28 mouse cellular contexts compared by ENCODE assay signal in genomic region chr9:123840243-123840642, GRCm38 (mm10). TPM values are rescaled to one million over a fixed set of nuclear protein-coding genes. Genes with fewer than 3 reads are reported as not detected.
DNase-seq lines count a peak whose midpoint lies in the region; ATAC-seq and TF ChIP-seq lines count a peak whose summit lies in the region.
"Had no signal": no experiment of that assay in that cellular context is flagged by ENCODE, and none has a peak within 500 bp of the region (broad histone marks: within the 10 kb centered on the region; RNA-seq: fewer than 3 reads in every experiment).

No protein-coding gene starts in this region.

- H3K4me3 ChIP-seq in lung, postnatal 0 days (ENCODE audit: low read depth, low read length) = no peak overlapping the region
- H3K4me3 ChIP-seq in forebrain, embryonic 11.5 days (ENCODE audit: low read depth, low read length) = no peak overlapping the region
- H3K4me3 ChIP-seq: embryonic facial prominence, embryonic 12.5 days; erythroblast, embryonic 14.5 days; heart, embryonic 13.5 days; kidney, embryonic 15.5 days; megakaryocyte, embryonic 14.5 days had no signal

- no peaks in the 10 kb centered on the region for H3K9me3 ChIP-seq in lung, postnatal 0 days (ENCODE audit: low read length)
- H3K9me3 ChIP-seq in forebrain, embryonic 11.5 days (ENCODE audit: control insufficient read depth, low read length) = no peaks in the 10 kb centered on the region
- H3K9me3 ChIP-seq: embryonic facial prominence, embryonic 12.5 days; heart, embryonic 13.5 days; kidney, embryonic 15.5 days; megakaryocyte, embryonic 14.5 days had no signal

- no peaks in the 10 kb centered on the region for H3K4me1 ChIP-seq in lung, postnatal 0 days (ENCODE audit: insufficient read depth, low read depth, low read length)
- no peaks in the 10 kb centered on the region for H3K4me1 ChIP-seq in forebrain, embryonic 11.5 days (replicated peaks; ENCODE audit: control insufficient read depth, insufficient read depth, low read length)
- H3K4me1 ChIP-seq: embryonic facial prominence, embryonic 12.5 days; kidney, embryonic 15.5 days had no signal

- peaks cover 13% of the 10 kb centered on the region; the same call in 1 of the 2 replicates for H3K36me3 ChIP-seq in lung, postnatal 0 days (ENCODE audit: insufficient read depth, low read length)
- H3K36me3 ChIP-seq in forebrain, embryonic 11.5 days (ENCODE audit: control insufficient read depth, insufficient read depth, low read length) = no peaks in the 10 kb centered on the region

- WGBS in lung, postnatal 0 days = 82% methylated on average over 6 of the region's 6 CpGs
- WGBS in forebrain, embryonic 11.5 days = 86% methylated on average over 6 of the region's 6 CpGs

- peak; percentile 60 for DNase-seq in lung, postnatal 0 days (ENCODE audit: low spot score)
- DNase-seq in lung, postnatal 10 days = no peak
- DNase-seq in NIH3T3 (ENCODE audit: low read depth) = peak; percentile 48
- peak; percentile 31 for DNase-seq in induced T-regulatory cell, adult 2 months (ENCODE audit: low read depth)
- DNase-seq in forebrain, embryonic 11.5 days (ENCODE audit: low spot score) = no peak
- DNase-seq: adrenal gland, postnatal 10 days; cerebellum, adult 18-20 months; cerebellum, postnatal 25 days; heart, adult 18-20 months; heart, postnatal 14 days; kidney, adult 11 months; kidney, postnatal 36 days; midbrain, embryonic 14.5 days; thymus, adult 18-20 months; thymus, postnatal 4 days had no signal

- no peak overlapping the region for H3K9ac ChIP-seq in lung, postnatal 0 days (replicated peaks; ENCODE audit: low read depth)
- no peak overlapping the region for H3K9ac ChIP-seq in forebrain, embryonic 11.5 days (ENCODE audit: low read length)
- H3K9ac ChIP-seq: embryonic facial prominence, embryonic 12.5 days; heart, embryonic 13.5 days; kidney, embryonic 15.5 days had no signal

- TF ChIP-seq CTCF in lung, postnatal 0 days (IDR thresholded peaks at IDR 0.05) = no peak

- H3K27ac ChIP-seq in lung, postnatal 0 days (ENCODE audit: low read length) = no peak overlapping the region
- H3K27ac ChIP-seq in forebrain, embryonic 11.5 days (ENCODE audit: low read depth, low read length) = no peak overlapping the region
- H3K27ac ChIP-seq: embryonic facial prominence, embryonic 12.5 days; heart, embryonic 13.5 days; hindbrain, postnatal 0 days; kidney, embryonic 15.5 days had no signal

- no peaks in the 10 kb centered on the region for H3K27me3 ChIP-seq in lung, postnatal 0 days (replicated peaks; ENCODE audit: insufficient read depth, low read length)
- H3K27me3 ChIP-seq in forebrain, embryonic 11.5 days (ENCODE audit: control insufficient read depth, insufficient read depth, low read length) = no peaks in the 10 kb centered on the region
- H3K27me3 ChIP-seq: embryonic facial prominence, embryonic 12.5 days; heart, embryonic 13.5 days; kidney, embryonic 15.5 days; megakaryocyte, embryonic 14.5 days had no signal

- no peak overlapping the region for H3K4me2 ChIP-seq in lung, postnatal 0 days (replicated peaks; ENCODE audit: low read depth, low read length)
- no peak overlapping the region for H3K4me2 ChIP-seq in forebrain, embryonic 11.5 days (ENCODE audit: low read depth, low read length, severe bottlenecking)
- H3K4me2 ChIP-seq: embryonic facial prominence, embryonic 12.5 days; heart, embryonic 13.5 days; kidney, embryonic 15.5 days had no signal

- TF ChIP-seq EP300 in lung, postnatal 0 days (IDR thresholded peaks at IDR 0.05) = no peak

- 0 out of 2 replicates have a peak, but pooled peaks have one; percentile 22 for ATAC-seq in lung, postnatal 0 days
- peak; percentile 98 for ATAC-seq in monocyte, adult 5-6 weeks (replicated peaks; ENCODE audit: insufficient number of reproducible peaks, low FRiP score, low TSS enrichment, poor library complexity, severe bottlenecking)
- no peak for ATAC-seq in forebrain, embryonic 11.5 days (replicated peaks; ENCODE audit: low FRiP score)
- ATAC-seq in activated CD4-positive, CD25-positive, alpha-beta regulatory T cell, adult 4 months = no peak
- ATAC-seq: forebrain, embryonic 14.5 days; hindbrain, postnatal 0 days had no signal

RNA-seq across cellular contexts. Expression of gene Fyco1, which starts 11.5 kb away (rescaled TPM):
- polyA plus RNA-seq in lung, postnatal 0 days (2015; fragmentation: Nextera tagmentation; extraction: Ambion mirVana) = 9.2 and 11.9 TPM in 2 replicates
- total RNA-seq in monocyte, adult 5-6 weeks (2017) = 23.8 to 40.6 TPM (median 30.4 TPM) in 3 replicates
- 8.9 and 11.0 TPM in 2 replicates for polyA plus RNA-seq in forebrain, embryonic 11.5 days (2014; fragmentation: Nextera tagmentation; extraction: Ambion mirVana)
- polyA plus RNA-seq in activated CD4-positive, CD25-positive, alpha-beta regulatory T cell, adult 4 months (2017; shearing (Covaris generic)) = 10 to 100 TPM; 27.8 to 29.5 TPM

RNA-seq across cellular contexts. Expression of gene Xcr1, which starts 21.6 kb away (rescaled TPM):
- polyA plus RNA-seq in lung, postnatal 0 days (2015; fragmentation: Nextera tagmentation; extraction: Ambion mirVana) = 0.02 and 0.06 TPM in 2 replicates
- 0.19 to 0.49 TPM (median 0.21 TPM) in 3 replicates for total RNA-seq in monocyte, adult 5-6 weeks (2017)
- polyA plus RNA-seq in forebrain, embryonic 11.5 days (2014; fragmentation: Nextera tagmentation; extraction: Ambion mirVana) = 0.04 and 0.08 TPM in 2 replicates
- polyA plus RNA-seq in activated CD4-positive, CD25-positive, alpha-beta regulatory T cell, adult 4 months (2017; shearing (Covaris generic)) = under 1 TPM; 0.64 to 0.67 TPM
- total RNA-seq: gastrocnemius, adult 8-10 months; hindbrain, postnatal 0 days; left cerebral cortex, postnatal 14 days had no signal
- polyA plus RNA-seq: embryonic facial prominence, embryonic 12.5 days; erythroblast, embryonic 14.5 days; heart, embryonic 13.5 days; kidney, embryonic 15.5 days; limb, embryonic 14.5 days; stomach, embryonic 16.5 days had no signal

RNA-seq across cellular contexts. Expression of gene Cxcr6, which starts 34.0 kb away (rescaled TPM):
- 0.39 and 0.49 TPM in 2 replicates for polyA plus RNA-seq in lung, postnatal 0 days (2015; fragmentation: Nextera tagmentation; extraction: Ambion mirVana)
- total RNA-seq in monocyte, adult 5-6 weeks (2017) = 0.78 to 1.9 TPM (median 1.3 TPM) in 3 replicates
- polyA plus RNA-seq in forebrain, embryonic 11.5 days (2014; fragmentation: Nextera tagmentation; extraction: Ambion mirVana) = 0.09 and 0.19 TPM in 2 replicates
- polyA plus RNA-seq in activated CD4-positive, CD25-positive, alpha-beta regulatory T cell, adult 4 months (2017; shearing (Covaris generic)) = 100 to 1,000 TPM; 117 to 287 TPM
- total RNA-seq: gastrocnemius, adult 8-10 months; hindbrain, postnatal 0 days; left cerebral cortex, postnatal 14 days had no signal
- polyA plus RNA-seq: erythroblast, embryonic 14.5 days; hindbrain, postnatal 0 days had no signal

Comparison
In these comparisons a context has a peak if more than half of its experiments do, and no peak if none do; other contexts are left out.
1. DNase-seq: peak in lung, postnatal 0 days (single experiment), NIH3T3 (single experiment) and induced T-regulatory cell, adult 2 months (single experiment); none in lung, postnatal 10 days (single experiment) and forebrain, embryonic 11.5 days (single experiment).
2. ATAC-seq: peak in lung, postnatal 0 days (single experiment) and monocyte, adult 5-6 weeks (single experiment); none in forebrain, embryonic 11.5 days (single experiment) and activated CD4-positive, CD25-positive, alpha-beta regulatory T cell, adult 4 months (single experiment).
3. RNA of gene Cxcr6, which starts 34.0 kb away (polyA plus RNA-seq): 117 to 287 TPM in activated CD4-positive, CD25-positive, alpha-beta regulatory T cell, adult 4 months; 0.39 to 0.49 TPM in lung, postnatal 0 days and 0.09 to 0.19 TPM in forebrain, embryonic 11.5 days; every median in the first group is over 10 times any median in the second.